Mouse (Mus musculus) embryo, embryonic 10 days (tissue): ENCODE data around the gene Hist1h4c.

Experiments used
- DNase-seq: peaks from one replicate; pipeline ENCODE4 v3.0.0-alpha.2; 2015; ENCODE audit warnings: low spot score

Hist1h4c gene

GRCm38 (mm10) chr13:23698300-23698693, at the start of gene Hist1h4c:
Gene Hist1h4c (minus strand): TSS chr13:23698454.
- peak; percentile 95 for DNase-seq

GRCm38 (mm10) chr13:23747892-23748288, 49.6 kb upstream of the Hist1h4c start:
- DNase-seq = peak; percentile 52

- DNase-seq = peak; percentile 60
Measured at GRCm38 (mm10) chr13:23747081-23747891, 49.0 kb upstream of the Hist1h4c start.

GRCm38 (mm10) chr13:23746201-23747080, 48.2 kb upstream of the Hist1h4c start, which contains the start of gene Hist1h2bb:
Gene Hist1h2bb (plus strand): TSS chr13:23746734.
- peak; percentile 91 for DNase-seq

- peak; percentile 87 for DNase-seq
Measured at GRCm38 (mm10) chr13:23745381-23746161, 47.3 kb upstream of the Hist1h4c start, which contains the start of gene Hist1h3c. Gene Hist1h3c (minus strand): TSS chr13:23745602.

- peak; percentile 59 for DNase-seq
Measured at GRCm38 (mm10) chr13:23744421-23745380, 46.4 kb upstream of the Hist1h4c start.

GRCm38 (mm10) chr13:23743963-23744362, 45.7 kb upstream of the Hist1h4c start:
- DNase-seq = peak; percentile 65

- DNase-seq = no peak
Measured at GRCm38 (mm10) chr13:23743215-23743614, 45.0 kb upstream of the Hist1h4c start.

GRCm38 (mm10) chr13:23742007-23742406, 43.8 kb upstream of the Hist1h4c start:
- DNase-seq = no peak

- DNase-seq = no peak
Measured at GRCm38 (mm10) chr13:23740910-23741309, 42.7 kb upstream of the Hist1h4c start.

- DNase-seq = no peak
Measured at GRCm38 (mm10) chr13:23740256-23740840, 42.1 kb upstream of the Hist1h4c start.

GRCm38 (mm10) chr13:23739922-23740252, 41.6 kb upstream of the Hist1h4c start:
- DNase-seq = no peak

- peak; percentile 94 for DNase-seq
Measured at GRCm38 (mm10) chr13:23739069-23739921, 41.0 kb upstream of the Hist1h4c start.

- DNase-seq = peak; percentile 91
Measured at GRCm38 (mm10) chr13:23738677-23739068, 40.4 kb upstream of the Hist1h4c start, which contains the start of gene Hist1h1c. Gene Hist1h1c (plus strand): TSS chr13:23738808.

GRCm38 (mm10) chr13:23738041-23738440, 39.8 kb upstream of the Hist1h4c start:
- DNase-seq = no peak

- no peak for DNase-seq
Measured at GRCm38 (mm10) chr13:23737091-23737490, 38.8 kb upstream of the Hist1h4c start.

- DNase-seq = peak; percentile 73
Measured at GRCm38 (mm10) chr13:23732156-23732804, 34.0 kb upstream of the Hist1h4c start.

GRCm38 (mm10) chr13:23730479-23730878, 32.2 kb upstream of the Hist1h4c start:
- peak; percentile 21 for DNase-seq

GRCm38 (mm10) chr13:23729706-23730105, 31.5 kb upstream of the Hist1h4c start:
- DNase-seq = no peak
